8 mouse cellular contexts compared by ENCODE assay signal in the genomic region with DNA sequence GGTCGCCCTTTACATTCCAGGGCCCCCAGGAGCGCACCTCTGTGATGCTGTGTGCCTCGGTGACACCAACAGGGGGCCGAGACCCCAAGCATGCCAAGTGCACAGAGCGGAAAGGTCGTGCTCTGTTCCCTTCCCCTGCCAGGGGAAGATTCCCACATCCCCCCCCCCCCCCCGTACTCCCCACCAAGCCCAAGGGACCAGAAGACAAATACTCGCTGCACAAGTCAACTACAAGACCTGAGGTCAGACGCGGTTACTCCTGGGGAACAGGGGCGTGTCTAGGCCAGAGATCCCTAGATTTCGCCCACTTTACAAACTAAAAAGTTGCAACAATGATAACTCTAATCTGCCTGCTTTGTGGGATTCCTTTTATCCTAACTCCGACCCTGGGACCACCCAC. TPM values are rescaled to one million over a fixed set of nuclear protein-coding genes. Genes with fewer than 3 reads are reported as not detected.
DNase-seq lines count a peak whose midpoint lies in the region; ATAC-seq lines count a peak whose summit lies in the region.

No protein-coding gene starts in this region.

- peak overlapping the region; percentile 64 for H3K4me3 ChIP-seq in kidney, embryonic 16.5 days (ENCODE audit: low read length)
- H3K4me3 ChIP-seq in embryonic facial prominence, embryonic 12.5 days: peak overlapping the region; percentile 66
- H3K4me3 ChIP-seq in intestine, embryonic 15.5 days (replicated peaks): peak overlapping the region; percentile 57
- peak overlapping the region; percentile 52 for H3K4me3 ChIP-seq in neural tube, embryonic 11.5 days (ENCODE audit: low read depth, low read length)

- no peak for DNase-seq in kidney, postnatal 4 days
- DNase-seq in neural tube, embryonic 11.5 days (ENCODE audit: low spot score): no peak
- no peak for DNase-seq in B cell, adult 2 months
- DNase-seq in cerebellum, adult 18-20 months: no peak
- no peak for DNase-seq in right cerebral cortex, adult 2 months (ENCODE audit: low spot score in 2 of 2)

- WGBS in kidney, embryonic 16.5 days: 0% methylated on average over 9 of the region's 13 CpGs
- 0% methylated on average over 11 of the region's 13 CpGs for WGBS in embryonic facial prominence, embryonic 12.5 days
- under 1% methylated on average over 13 of the region's 13 CpGs for WGBS in intestine, embryonic 15.5 days
- WGBS in neural tube, embryonic 11.5 days: 0% methylated on average over 11 of the region's 13 CpGs

- peak overlapping the region; percentile 73 for H3K9ac ChIP-seq in kidney, embryonic 16.5 days (replicated peaks; ENCODE audit: low read length)
- H3K9ac ChIP-seq in embryonic facial prominence, embryonic 12.5 days: peak overlapping the region; percentile 66
- H3K9ac ChIP-seq in intestine, embryonic 15.5 days: peak overlapping the region; percentile 49
- peak overlapping the region; percentile 59; the same call in 1 of the 2 replicates for H3K9ac ChIP-seq in neural tube, embryonic 11.5 days (ENCODE audit: low read length)

- H3K27ac ChIP-seq in kidney, embryonic 16.5 days (ENCODE audit: low read length): peak overlapping the region; percentile 88; the same call in 1 of the 2 replicates
- peak overlapping the region; percentile 79; the same call in 1 of the 2 replicates for H3K27ac ChIP-seq in embryonic facial prominence, embryonic 12.5 days
- H3K27ac ChIP-seq in intestine, embryonic 15.5 days: no peak overlapping the region
- H3K27ac ChIP-seq in neural tube, embryonic 11.5 days (ENCODE audit: low read depth, low read length): no peak overlapping the region

- peaks cover 45% of the 10 kb centered on the region for H3K4me1 ChIP-seq in kidney, embryonic 16.5 days (ENCODE audit: insufficient read depth, low read length)
- H3K4me1 ChIP-seq in embryonic facial prominence, embryonic 12.5 days: peaks cover 45% of the 10 kb centered on the region
- peaks cover 25% of the 10 kb centered on the region for H3K4me1 ChIP-seq in intestine, embryonic 15.5 days (replicated peaks)
- peaks cover 21% of the 10 kb centered on the region for H3K4me1 ChIP-seq in neural tube, embryonic 11.5 days (ENCODE audit: control insufficient read depth, insufficient read depth, low read length)

- H3K27me3 ChIP-seq in kidney, embryonic 16.5 days (ENCODE audit: insufficient read depth, low read length): peaks cover 12% of the 10 kb centered on the region
- H3K27me3 ChIP-seq in embryonic facial prominence, embryonic 12.5 days: peaks cover 22% of the 10 kb centered on the region
- H3K27me3 ChIP-seq in intestine, embryonic 15.5 days (replicated peaks): peaks cover 34% of the 10 kb centered on the region
- peaks cover 33% of the 10 kb centered on the region for H3K27me3 ChIP-seq in neural tube, embryonic 11.5 days (ENCODE audit: control insufficient read depth, insufficient read depth, low read length)

- peak overlapping the region; percentile 98 for H3K4me2 ChIP-seq in kidney, embryonic 16.5 days (replicated peaks; ENCODE audit: low read depth, low read length)
- peak overlapping the region; percentile 99 for H3K4me2 ChIP-seq in embryonic facial prominence, embryonic 12.5 days (replicated peaks)
- H3K4me2 ChIP-seq in intestine, embryonic 15.5 days (replicated peaks): peak overlapping the region; percentile 95
- peak overlapping the region; percentile 99 for H3K4me2 ChIP-seq in neural tube, embryonic 11.5 days (ENCODE audit: low read depth)

- no peaks in the 10 kb centered on the region for H3K9me3 ChIP-seq in kidney, embryonic 16.5 days (ENCODE audit: low read length)
- H3K9me3 ChIP-seq in embryonic facial prominence, embryonic 12.5 days: no peaks in the 10 kb centered on the region
- no peaks in the 10 kb centered on the region for H3K9me3 ChIP-seq in intestine, embryonic 15.5 days
- no peaks in the 10 kb centered on the region for H3K9me3 ChIP-seq in neural tube, embryonic 11.5 days (ENCODE audit: control insufficient read depth, low read length)

- ATAC-seq in kidney, embryonic 16.5 days (ENCODE audit: low FRiP score, low TSS enrichment): peak; percentile 28
- ATAC-seq in embryonic facial prominence, embryonic 12.5 days (ENCODE audit: insufficient number of reproducible peaks, insufficient read depth, low FRiP score, low TSS enrichment): no peak
- ATAC-seq in intestine, embryonic 15.5 days: no peak
- 0 out of 2 replicates have a peak, but pooled peaks have one; percentile 7 for ATAC-seq in neural tube, embryonic 11.5 days (ENCODE audit: insufficient read depth, low FRiP score, low TSS enrichment)

- no peaks in the 10 kb centered on the region for H3K36me3 ChIP-seq in kidney, embryonic 16.5 days (ENCODE audit: insufficient read depth, low read length)
- no peaks in the 10 kb centered on the region for H3K36me3 ChIP-seq in embryonic facial prominence, embryonic 12.5 days
- no peaks in the 10 kb centered on the region for H3K36me3 ChIP-seq in intestine, embryonic 15.5 days
- no peaks in the 10 kb centered on the region for H3K36me3 ChIP-seq in neural tube, embryonic 11.5 days (ENCODE audit: control insufficient read depth, insufficient read depth, low read length)

RNA-seq across cellular contexts. Expression of gene Atoh8, which starts 1.4 kb away (rescaled TPM):
- 24.2 and 25.3 TPM in 2 replicates for polyA plus RNA-seq in kidney, embryonic 16.5 days (2015; fragmentation: Nextera tagmentation; extraction: Ambion mirVana)
- polyA plus RNA-seq in embryonic facial prominence, embryonic 12.5 days (2016; fragmentation: Nextera tagmentation; extraction: Ambion mirVana): 16.4 and 18.6 TPM in 2 replicates
- 9.4 and 9.6 TPM in 2 replicates for polyA plus RNA-seq in intestine, embryonic 15.5 days (2015; fragmentation: Nextera tagmentation; extraction: Ambion mirVana)
- polyA plus RNA-seq in neural tube, embryonic 11.5 days (2014; fragmentation: Nextera tagmentation; extraction: Ambion mirVana): 8.5 and 9.4 TPM in 2 replicates

Comparison
In these comparisons a context has a peak if more than half of its experiments do, and no peak if none do; other contexts are left out.
1. ATAC-seq: peak in kidney, embryonic 16.5 days (single experiment) and neural tube, embryonic 11.5 days (single experiment); none in embryonic facial prominence, embryonic 12.5 days (single experiment) and intestine, embryonic 15.5 days (single experiment).
2. H3K27ac ChIP-seq: peak in kidney, embryonic 16.5 days (single experiment) and embryonic facial prominence, embryonic 12.5 days (single experiment); none in intestine, embryonic 15.5 days (single experiment) and neural tube, embryonic 11.5 days (single experiment).
3. Peak in every context shown above with its lines, with median percentiles within 50 percentile points of each other: H3K4me2 ChIP-seq, H3K4me3 ChIP-seq and H3K9ac ChIP-seq.